Mouse (Mus musculus) kidney, embryonic 15.5 days (tissue): Measurements from ENCODE around the gene Rundc1. TPM values are rescaled to one million over a fixed set of nuclear protein-coding genes. Genes with fewer than 3 reads are reported as not detected.
A peak's percentile ranks its signal among the peaks of the same experiment; 100 is the strongest.
"Not testable (repeated sequence)": the region's sequence is repeated elsewhere in the genome, so short reads cannot be mapped to it uniquely, and the experiment has no call there.

Source experiments
- ATAC-seq: fragments of 200-750 bp; cut with Nextera tagmentation; replicated peaks from 2 replicates; pipeline ENCODE4 v1.8.0; 2017; ENCODE audit warnings: moderate TSS enrichment; ENCODE audit not compliant: low FRiP score
- H3K27ac ChIP-seq: fragments of 300-500 bp; sonication (generic); 2 replicates; pipeline ENCODE4 v1.5.1; 2015; ENCODE audit warnings: mild to moderate bottlenecking, inconsistent platforms
- H3K27me3 ChIP-seq: fragments of 300-500 bp; sonication (generic); 2 replicates; pipeline ENCODE4 v1.6.1; 2015; ENCODE audit warnings: inconsistent platforms
- H3K36me3 ChIP-seq: fragments of 300-500 bp; sonication (generic); 2 replicates; pipeline ENCODE4 v1.6.1; 2015; ENCODE audit warnings: inconsistent platforms
- H3K4me1 ChIP-seq: fragments of 300-500 bp; sonication (generic); 2 replicates; pipeline ENCODE4 v1.6.1; 2015; ENCODE audit warnings: inconsistent platforms
- H3K4me2 ChIP-seq: fragments of 300-500 bp; sonication (generic); 2 replicates; pipeline ENCODE4 v1.6.1; 2015; ENCODE audit warnings: moderate library complexity, mild to moderate bottlenecking, inconsistent platforms
- H3K4me3 ChIP-seq: fragments of 300-500 bp; sonication (generic); replicated peaks from 2 replicates; pipeline ENCODE4 v1.5.1; 2015; ENCODE audit warnings: mild to moderate bottlenecking, inconsistent platforms
- H3K9ac ChIP-seq: fragments of 300-500 bp; sonication (generic); 2 replicates; pipeline ENCODE4 v1.6.1; 2015; ENCODE audit warnings: mild to moderate bottlenecking, inconsistent platforms
- H3K9me3 ChIP-seq: fragments of 300-500 bp; sonication (generic); replicated peaks from 2 replicates; pipeline ENCODE4 v1.6.1; 2016; ENCODE audit warnings: inconsistent platforms
- WGBS: fragments of 180-500 bp; shearing (Covaris S2); methylation state at CpG from one replicate; pipeline ENCODE4 v1.1.7; 2015; ENCODE audit warnings: mixed read lengths; 5-methylcytosine and 5-hydroxymethylcytosine counted together
- polyA plus RNA-seq: library from polyadenylated mRNA; unstranded; fragments of >200 nt; fragmentation: Nextera tagmentation; extraction: Ambion mirVana; gene quantifications from 2 replicates; pipeline ENCODE4 v1.2.1, GENCODE M21; 2015

Gene Rundc1
- polyA plus RNA-seq, result 20.4 and 21.7 TPM in 2 replicates

- Histone ChIP-seq H3K4me1 (peaks cover 27% of the 10 kb centered on the region), H3K4me3 (peak within 1 kb of the TSS; percentile 98), H3K9me3 (no peaks in the 10 kb centered on the region), H3K9ac (peak within 1 kb of the TSS; percentile 80), H3K27ac (peak within 1 kb of the TSS; percentile 93), H3K36me3 (peaks cover 12% of the 10 kb centered on the region), H3K4me2 (peak within 1 kb of the TSS; percentile 89), H3K27me3 (no peaks in the 10 kb centered on the region)
- under 1% methylated on average over 81 of the region's 81 CpGs for WGBS
- ATAC-seq, result peak; percentile 95
These were observed at the start of gene Rundc1, which contains the start of gene Ptges3l for GRCm38 (mm10) chr11:101424925-101425813. Gene Rundc1, plus strand, starts transcription at chr11:101425085. Gene Ptges3l, minus strand, starts transcription at chr11:101425333.

DNA sequence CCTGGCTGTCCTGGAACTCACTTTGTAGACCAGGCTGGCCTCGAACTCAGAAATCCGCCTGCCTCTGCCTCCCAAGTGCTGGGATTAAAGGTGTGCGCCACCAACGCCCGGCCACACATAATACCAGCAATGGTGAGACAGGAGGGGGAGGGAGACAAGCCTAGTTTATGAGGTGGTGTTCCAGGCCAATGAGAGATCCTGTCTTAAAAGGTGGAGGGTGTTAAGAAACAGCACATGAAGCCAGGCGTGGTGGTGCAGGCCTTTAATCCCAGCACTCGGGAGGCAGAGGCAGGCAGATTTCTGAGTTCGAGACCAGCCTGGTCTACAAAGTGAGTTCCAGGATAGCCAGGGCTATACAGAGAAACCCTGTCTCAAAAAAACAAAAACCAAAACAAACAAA is 46.7 kb upstream of the Rundc1 start:
- H3K4me1 ChIP-seq, H3K4me2 ChIP-seq, H3K36me3 ChIP-seq, H3K9ac ChIP-seq, H3K27me3 ChIP-seq, ATAC-seq, H3K9me3 ChIP-seq, H3K4me3 ChIP-seq, H3K27ac ChIP-seq: not testable (repeated sequence)
- WGBS, result 93% methylated on average over 8 of the region's 8 CpGs

DNA sequence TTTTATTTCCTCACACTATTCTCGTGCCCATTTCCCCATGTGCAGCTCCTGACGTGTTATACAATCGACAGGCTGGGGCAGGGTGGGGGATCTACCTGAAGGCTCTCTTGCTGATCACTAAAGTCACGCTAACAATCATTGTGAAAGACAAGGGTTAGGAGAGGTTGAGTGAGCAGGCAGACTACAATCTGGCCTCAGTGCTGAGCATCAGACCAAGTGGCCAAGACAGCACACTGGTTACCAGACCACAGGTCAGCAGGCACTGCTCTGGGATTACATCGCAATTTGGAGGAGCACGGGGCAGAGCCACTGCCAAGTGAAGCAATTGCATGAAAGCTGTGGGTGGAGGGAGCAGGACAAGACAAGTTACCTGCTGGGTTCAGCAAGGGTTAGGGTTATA is 46.0 kb upstream of the Rundc1 start:
- H3K4me3 ChIP-seq, result no peak overlapping the region
- WGBS, result 80% methylated on average over 6 of the region's 6 CpGs
- ATAC-seq, result no peak
- no peaks in the 10 kb centered on the region for H3K36me3 ChIP-seq
- no peaks in the 10 kb centered on the region for H3K9me3 ChIP-seq
- H3K27ac ChIP-seq, result no peak overlapping the region
- peaks cover 4% of the 10 kb centered on the region for H3K4me1 ChIP-seq
- H3K4me2 ChIP-seq, result no peak overlapping the region
- no peak overlapping the region for H3K9ac ChIP-seq
- H3K27me3 ChIP-seq, result no peaks in the 10 kb centered on the region

DNA sequence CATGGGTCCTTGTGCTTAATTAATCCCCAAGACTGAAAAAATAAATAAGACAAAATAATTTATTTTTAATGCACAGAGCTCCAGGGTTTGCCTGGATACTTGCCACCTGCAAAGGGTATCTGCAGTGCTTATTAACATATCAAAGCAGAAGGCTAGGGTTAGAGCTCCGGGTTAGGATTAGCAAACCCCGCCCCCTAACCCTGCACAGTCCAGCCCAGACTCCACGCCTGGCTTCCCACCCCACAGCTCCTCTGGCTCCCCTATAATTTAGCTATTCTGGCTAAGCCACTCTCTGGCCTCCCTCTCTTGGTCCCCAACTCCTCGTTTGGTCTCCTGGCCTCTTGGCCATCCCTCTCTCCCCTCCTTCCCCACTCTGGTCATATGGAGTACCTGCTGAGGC is 43.1 kb upstream of the Rundc1 start:
- ATAC-seq, result no peak; the same call in 1 of the 2 replicates
- H3K9ac ChIP-seq, result no peak overlapping the region
- H3K36me3 ChIP-seq, result no peaks in the 10 kb centered on the region
- 10% methylated on average over 4 of the region's 4 CpGs for WGBS
- H3K4me3 ChIP-seq, result no peak overlapping the region
- no peaks in the 10 kb centered on the region for H3K9me3 ChIP-seq
- H3K4me2 ChIP-seq, result no peak overlapping the region
- H3K4me1 ChIP-seq, result peaks cover 4% of the 10 kb centered on the region
- H3K27me3 ChIP-seq, result no peaks in the 10 kb centered on the region
- no peak overlapping the region for H3K27ac ChIP-seq

GRCm38 (mm10) chr11:101395110-101395509 is 29.8 kb upstream of the Rundc1 start:
- H3K36me3 ChIP-seq, result no peaks in the 10 kb centered on the region
- H3K4me2 ChIP-seq, result no peak overlapping the region
- WGBS, result 1% methylated on average over 8 of the region's 8 CpGs
- 0 out of 2 replicates have a peak, but pooled peaks cover 4% of the 10 kb centered on the region for H3K4me1 ChIP-seq
- no peaks in the 10 kb centered on the region for H3K27me3 ChIP-seq
- H3K4me3 ChIP-seq, result no peak overlapping the region
- peak; percentile 54; the same call in 1 of the 2 replicates for ATAC-seq
- no peak overlapping the region for H3K9ac ChIP-seq
- H3K9me3 ChIP-seq, result no peaks in the 10 kb centered on the region
- no peak overlapping the region for H3K27ac ChIP-seq

DNA sequence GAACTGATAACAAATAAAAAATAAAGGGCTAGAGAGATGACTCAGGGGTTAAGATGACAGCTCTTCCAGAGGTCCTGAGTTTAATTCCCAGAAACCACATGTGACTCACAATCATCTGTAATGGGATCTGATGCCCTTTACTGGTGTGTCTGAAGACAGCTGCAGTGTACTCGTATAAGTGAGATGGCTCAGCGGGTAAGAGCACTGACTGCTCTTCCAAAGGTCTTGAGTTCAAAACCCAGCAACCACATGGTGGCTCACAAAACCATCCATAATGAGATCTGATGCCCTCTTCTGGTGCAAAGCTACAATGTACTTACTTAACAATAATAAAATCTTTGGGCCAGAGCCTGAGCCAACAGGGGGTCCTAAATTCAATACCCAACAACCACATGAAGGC is 9.6 kb upstream of the Rundc1 start:
- no peak for ATAC-seq
- 80% methylated on average over 2 of the region's 2 CpGs for WGBS
- no peak overlapping the region for H3K27ac ChIP-seq
- H3K9ac ChIP-seq, result no peak overlapping the region
- H3K27me3 ChIP-seq, result no peaks in the 10 kb centered on the region
- peaks cover 7% of the 10 kb centered on the region for H3K4me1 ChIP-seq
- no peak overlapping the region for H3K4me2 ChIP-seq
- no peaks in the 10 kb centered on the region for H3K9me3 ChIP-seq
- H3K36me3 ChIP-seq, result peaks cover 37% of the 10 kb centered on the region
- H3K4me3 ChIP-seq, result no peak overlapping the region

DNA sequence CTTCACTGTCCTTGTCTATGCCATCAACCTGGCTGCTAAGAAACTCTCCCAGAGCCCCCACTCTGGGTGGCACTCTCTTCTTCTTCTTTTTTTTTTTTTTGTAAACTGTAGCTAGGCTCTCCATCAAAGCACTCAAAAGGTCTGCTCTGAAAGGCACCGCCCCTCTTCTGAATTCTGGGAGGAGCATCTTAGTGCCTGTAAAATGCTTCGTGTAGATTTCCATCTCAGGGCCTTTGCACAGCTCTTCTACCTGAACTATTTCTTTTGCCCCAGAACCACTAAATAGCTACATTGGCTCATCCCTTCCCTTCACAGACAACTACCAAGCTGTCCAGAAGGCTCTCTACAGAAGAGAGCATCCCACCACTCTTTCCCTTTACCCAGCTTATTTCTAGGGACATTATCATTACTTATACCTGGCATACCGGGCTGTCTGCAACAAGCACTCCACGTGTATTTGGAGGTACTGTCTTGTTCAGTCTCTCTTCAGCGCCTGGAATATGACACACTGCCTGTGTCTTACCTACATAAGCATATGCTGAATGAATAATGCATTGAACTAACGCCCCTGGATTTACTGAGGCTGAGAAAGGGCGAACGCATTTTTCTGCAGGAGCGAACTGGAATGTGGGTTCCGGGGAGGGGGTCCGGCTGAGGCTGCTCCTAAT is 8.3 kb upstream of the Rundc1 start:
- Histone ChIP-seq H3K4me2 (peak overlapping the region; percentile 80), H3K4me3 (peak overlapping the region; percentile 93), H3K27me3 (no peaks in the 10 kb centered on the region), H3K4me1 (peaks cover 7% of the 10 kb centered on the region), H3K9ac (peak overlapping the region; percentile 90), H3K36me3 (peaks cover 24% of the 10 kb centered on the region), H3K27ac (peak overlapping the region; percentile 70), H3K9me3 (no peaks in the 10 kb centered on the region)
- ATAC-seq, result peak; percentile 20; the same call in 1 of the 2 replicates
- 3% methylated on average over 11 of the region's 11 CpGs for WGBS

GRCm38 (mm10) chr11:101417101-101417855 is 7.6 kb upstream of the Rundc1 start, which contains the start of gene Aarsd1:
Gene Aarsd1, minus strand, starts transcription at chr11:101417615.
- WGBS, result under 1% methylated on average over 45 of the region's 45 CpGs

DNA sequence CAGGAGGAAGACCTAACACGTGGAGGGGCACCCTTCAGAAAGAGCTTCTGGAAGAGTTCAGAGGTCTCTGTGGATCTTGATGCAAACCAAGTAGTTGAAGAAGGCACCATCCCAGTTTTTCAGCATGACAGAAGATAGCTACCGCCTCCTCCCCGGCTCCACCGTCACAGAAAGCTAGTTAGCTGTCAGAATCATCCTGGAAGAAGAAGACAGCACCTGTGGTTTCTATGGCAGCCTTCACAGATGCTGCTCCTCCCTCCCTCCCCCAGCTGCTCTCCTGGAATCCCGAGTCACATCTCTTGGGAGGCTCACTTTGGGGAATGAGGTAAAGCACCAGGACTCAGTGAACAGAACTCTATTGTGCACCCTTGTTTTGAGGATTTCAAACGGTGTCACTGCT is 5.9 kb upstream of the Rundc1 start:
- no peaks in the 10 kb centered on the region for H3K27me3 ChIP-seq
- H3K27ac ChIP-seq, result no peak overlapping the region
- H3K4me3 ChIP-seq, result no peak overlapping the region
- H3K4me1 ChIP-seq, result peaks cover 13% of the 10 kb centered on the region
- ATAC-seq, result no peak
- H3K4me2 ChIP-seq, result no peak overlapping the region
- H3K9ac ChIP-seq, result no peak overlapping the region
- peaks cover 2% of the 10 kb centered on the region for H3K36me3 ChIP-seq
- H3K9me3 ChIP-seq, result no peaks in the 10 kb centered on the region
- WGBS, result 61% methylated on average over 6 of the region's 6 CpGs

More at GRCm38 (mm10) chr11:101417101-101417855, 7.6 kb upstream of the Rundc1 start, which contains the start of gene Aarsd1:
- peak within 1 kb of the TSS; percentile 80 for H3K4me2 ChIP-seq
- H3K27ac ChIP-seq, result peak within 1 kb of the TSS; percentile 70
- peak; percentile 71 for ATAC-seq
- peaks cover 17% of the 10 kb centered on the region for H3K36me3 ChIP-seq
- peak within 1 kb of the TSS; percentile 93 for H3K4me3 ChIP-seq
- H3K4me1 ChIP-seq, result peaks cover 7% of the 10 kb centered on the region
- H3K27me3 ChIP-seq, result no peaks in the 10 kb centered on the region
- no peaks in the 10 kb centered on the region for H3K9me3 ChIP-seq
- peak within 1 kb of the TSS; percentile 90 for H3K9ac ChIP-seq

DNA sequence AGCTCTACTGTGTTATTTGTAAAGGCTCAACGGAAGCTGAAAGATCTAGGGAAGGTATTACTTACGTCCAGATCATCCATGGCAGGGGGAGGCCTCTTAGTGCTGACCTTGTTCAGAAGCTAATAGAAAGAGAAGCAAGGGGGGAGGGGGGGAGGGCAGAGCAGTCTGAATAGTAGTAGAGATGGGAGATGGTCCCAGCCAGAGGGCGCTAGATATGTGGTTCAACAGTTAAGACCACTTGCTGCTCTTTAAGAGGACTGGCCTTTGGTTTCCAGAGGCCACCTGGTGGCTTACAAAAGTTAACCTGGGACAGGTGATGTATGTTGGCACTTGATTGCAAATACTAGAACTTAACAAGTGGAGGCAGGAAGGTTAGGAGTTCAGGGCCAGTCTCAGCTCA is 5.3 kb upstream of the Rundc1 start:
- 36% methylated on average over 3 of the region's 3 CpGs for WGBS
- Histone ChIP-seq H3K9ac (no peak overlapping the region), H3K4me2 (no peak overlapping the region), H3K27ac (no peak overlapping the region), H3K36me3 (no peaks in the 10 kb centered on the region), H3K27me3 (no peaks in the 10 kb centered on the region), H3K9me3 (no peaks in the 10 kb centered on the region), H3K4me1 (peaks cover 15% of the 10 kb centered on the region), H3K4me3 (no peak overlapping the region)
- ATAC-seq, result no peak

DNA sequence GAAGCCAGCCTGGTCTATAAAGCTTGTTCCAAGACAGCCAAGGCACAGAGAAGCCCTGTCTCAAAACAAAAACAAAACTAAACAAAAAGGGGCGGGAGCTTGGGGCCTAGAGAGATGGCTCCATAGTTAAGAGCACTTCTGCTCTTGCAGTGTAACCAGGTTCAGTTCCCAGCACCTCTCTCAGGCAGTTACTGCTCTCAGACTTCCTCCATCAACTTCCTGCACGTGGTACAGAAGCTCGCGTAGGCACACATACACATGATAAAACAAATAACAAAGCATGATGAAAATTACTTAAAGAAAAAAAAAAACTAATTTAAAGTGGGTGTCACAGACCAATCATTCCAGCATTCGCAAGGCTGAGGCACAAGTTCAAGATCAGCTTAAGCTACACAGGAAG is 4.7 kb upstream of the Rundc1 start:
- no peak for ATAC-seq
- 88% methylated on average over 5 of the region's 5 CpGs for WGBS
- no peaks in the 10 kb centered on the region for H3K9me3 ChIP-seq
- peaks cover 15% of the 10 kb centered on the region for H3K4me1 ChIP-seq
- H3K4me3 ChIP-seq, result no peak overlapping the region
- no peak overlapping the region for H3K4me2 ChIP-seq
- no peak overlapping the region for H3K9ac ChIP-seq
- no peaks in the 10 kb centered on the region for H3K27me3 ChIP-seq
- no peaks in the 10 kb centered on the region for H3K36me3 ChIP-seq
- H3K27ac ChIP-seq, result no peak overlapping the region
